Mouse (Mus musculus): ENCODE measurements around the gene Cldn3. TPM values are rescaled to one million over a fixed set of nuclear protein-coding genes. Genes with fewer than 3 reads are reported as not detected.

Cldn3 gene
- polyA plus RNA-seq, 1 experiment = 2.8 TPM

DNA sequence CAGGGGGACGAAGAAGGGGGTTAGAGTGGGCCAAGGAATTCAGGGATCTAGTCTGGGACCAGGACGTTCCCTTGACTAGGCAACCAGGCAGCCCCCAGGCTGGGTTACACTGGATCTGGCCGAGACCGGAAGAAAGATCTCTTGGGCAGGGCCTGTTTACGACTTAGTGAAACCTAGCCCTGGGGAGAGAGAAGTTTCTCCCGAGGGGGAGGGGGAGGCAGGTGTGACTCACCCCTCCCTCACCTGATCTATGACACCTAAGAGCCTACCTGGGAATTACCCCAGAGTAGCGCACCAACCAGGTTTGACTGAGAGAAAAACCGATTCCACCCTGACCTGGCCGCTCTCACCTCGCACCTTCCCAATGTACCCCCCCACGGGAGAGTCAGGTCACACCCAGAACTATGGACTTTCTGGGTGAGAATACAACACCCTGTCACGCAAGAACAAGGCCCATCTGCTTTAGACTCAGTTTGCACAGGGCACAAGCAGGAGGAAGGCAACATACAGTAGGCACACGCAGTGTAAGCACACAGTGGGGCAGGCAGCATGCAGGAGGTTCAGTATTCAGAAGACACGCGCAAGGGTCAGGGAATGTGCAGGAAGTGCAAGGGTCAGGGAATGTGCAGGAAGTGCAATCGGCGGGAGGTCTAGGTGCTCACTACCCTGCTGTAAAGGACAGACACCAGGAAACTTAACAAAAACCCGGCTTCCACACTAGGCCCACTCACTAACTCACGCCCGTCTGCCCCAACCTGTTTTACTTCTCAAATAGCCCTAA is 18.7 kb upstream of the Cldn3 start:
- no peak for TF ChIP-seq CTCF (IDR thresholded peaks at IDR 0.05; ENCODE audit: borderline replicate concordance, extremely low read depth, insufficient read depth, insufficient read length)
- no peak for TF ChIP-seq POLR2A (IDR thresholded peaks at IDR 0.05; ENCODE audit: borderline replicate concordance, extremely low read depth, insufficient read depth, insufficient read length, poor library complexity, severe bottlenecking)
- no peak for DNase-seq (ENCODE audit: low read depth)

GRCm38 (mm10) chr5:134970671-134971070 is 15.3 kb upstream of the Cldn3 start:
- no peak for TF ChIP-seq CTCF (IDR thresholded peaks at IDR 0.05; ENCODE audit: borderline replicate concordance, extremely low read depth, insufficient read depth, insufficient read length)
- no peak for TF ChIP-seq POLR2A (IDR thresholded peaks at IDR 0.05; ENCODE audit: borderline replicate concordance, extremely low read depth, insufficient read depth, insufficient read length, poor library complexity, severe bottlenecking)
- DNase-seq (ENCODE audit: low read depth) = no peak

GRCm38 (mm10) chr5:134973081-134973480 is 12.9 kb upstream of the Cldn3 start:
- no peak for DNase-seq (ENCODE audit: low read depth)
- no peak for TF ChIP-seq POLR2A (IDR thresholded peaks at IDR 0.05; ENCODE audit: borderline replicate concordance, extremely low read depth, insufficient read depth, insufficient read length, poor library complexity, severe bottlenecking)
- TF ChIP-seq CTCF (IDR thresholded peaks at IDR 0.05; ENCODE audit: borderline replicate concordance, extremely low read depth, insufficient read depth, insufficient read length) = no peak

DNA sequence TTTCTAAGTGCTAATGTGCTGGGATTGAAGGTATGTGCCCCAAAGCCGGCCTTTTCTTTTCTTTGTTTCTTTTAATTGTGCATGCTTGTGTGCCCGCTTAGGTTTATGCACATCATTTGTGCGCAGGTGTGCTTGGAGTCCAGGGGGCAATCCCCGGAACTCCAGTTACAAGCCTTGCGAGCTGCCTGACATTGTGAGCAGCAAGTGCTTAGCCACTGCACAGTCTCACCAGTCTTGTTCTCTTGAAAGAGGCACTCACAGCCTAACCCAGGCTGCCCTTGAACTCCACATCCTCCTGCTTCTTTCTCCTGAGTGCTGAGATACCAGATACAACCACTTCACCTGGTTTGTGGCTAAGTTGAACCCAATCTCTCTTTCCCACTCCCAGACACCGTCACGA is 12.5 kb upstream of the Cldn3 start:
- TF ChIP-seq CTCF (IDR thresholded peaks at IDR 0.05; ENCODE audit: borderline replicate concordance, extremely low read depth, insufficient read depth, insufficient read length) (no peak), POLR2A (IDR thresholded peaks at IDR 0.05; ENCODE audit: borderline replicate concordance, extremely low read depth, insufficient read depth, insufficient read length, poor library complexity, severe bottlenecking) (no peak)
- DNase-seq (ENCODE audit: low read depth) = no peak

GRCm38 (mm10) chr5:134974294-134974693 is 11.7 kb upstream of the Cldn3 start:
- TF ChIP-seq CTCF (IDR thresholded peaks at IDR 0.05; ENCODE audit: borderline replicate concordance, extremely low read depth, insufficient read depth, insufficient read length) (no peak), POLR2A (IDR thresholded peaks at IDR 0.05; ENCODE audit: borderline replicate concordance, extremely low read depth, insufficient read depth, insufficient read length, poor library complexity, severe bottlenecking) (no peak)
- no peak for DNase-seq (ENCODE audit: low read depth)

DNA sequence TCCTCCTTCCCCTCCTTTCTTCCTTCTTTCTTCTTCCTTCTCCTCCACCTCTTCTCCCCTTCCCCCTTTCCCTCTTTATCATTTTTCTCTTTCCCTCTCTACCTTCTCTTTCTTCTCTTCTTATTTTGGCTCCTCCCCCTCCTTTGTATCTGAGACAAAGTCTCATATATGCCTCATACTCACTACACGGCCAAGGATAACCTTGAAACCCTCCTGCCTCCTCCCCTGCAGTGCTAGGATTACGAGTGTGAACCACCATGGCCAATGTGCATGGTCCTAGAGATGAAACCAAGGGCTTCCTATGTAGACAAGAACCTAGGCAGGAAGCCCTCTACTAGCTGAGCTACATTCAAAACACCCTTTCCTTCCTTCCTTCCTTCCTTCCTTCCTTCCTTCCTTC is 11.1 kb upstream of the Cldn3 start:
- no peak for TF ChIP-seq POLR2A (IDR thresholded peaks at IDR 0.05; ENCODE audit: borderline replicate concordance, extremely low read depth, insufficient read depth, insufficient read length, poor library complexity, severe bottlenecking)
- TF ChIP-seq CTCF (IDR thresholded peaks at IDR 0.05; ENCODE audit: borderline replicate concordance, extremely low read depth, insufficient read depth, insufficient read length) = no peak

GRCm38 (mm10) chr5:134976164-134976563 is 9.8 kb upstream of the Cldn3 start:
- TF ChIP-seq CTCF (IDR thresholded peaks at IDR 0.05; ENCODE audit: borderline replicate concordance, extremely low read depth, insufficient read depth, insufficient read length) (no peak), POLR2A (IDR thresholded peaks at IDR 0.05; ENCODE audit: borderline replicate concordance, extremely low read depth, insufficient read depth, insufficient read length, poor library complexity, severe bottlenecking) (no peak)
- DNase-seq (ENCODE audit: low read depth) = no peak

More for the DNA sequence above, 11.1 kb upstream of the Cldn3 start:
- no peak for DNase-seq (ENCODE audit: low read depth)

- no peak for DNase-seq (ENCODE audit: low read depth)
- TF ChIP-seq CTCF (IDR thresholded peaks at IDR 0.05; ENCODE audit: borderline replicate concordance, extremely low read depth, insufficient read depth, insufficient read length) (no peak), POLR2A (IDR thresholded peaks at IDR 0.05; ENCODE audit: borderline replicate concordance, extremely low read depth, insufficient read depth, insufficient read length, poor library complexity, severe bottlenecking) (no peak)
Measured at GRCm38 (mm10) chr5:134976577-134977250, 9.3 kb upstream of the Cldn3 start.

DNA sequence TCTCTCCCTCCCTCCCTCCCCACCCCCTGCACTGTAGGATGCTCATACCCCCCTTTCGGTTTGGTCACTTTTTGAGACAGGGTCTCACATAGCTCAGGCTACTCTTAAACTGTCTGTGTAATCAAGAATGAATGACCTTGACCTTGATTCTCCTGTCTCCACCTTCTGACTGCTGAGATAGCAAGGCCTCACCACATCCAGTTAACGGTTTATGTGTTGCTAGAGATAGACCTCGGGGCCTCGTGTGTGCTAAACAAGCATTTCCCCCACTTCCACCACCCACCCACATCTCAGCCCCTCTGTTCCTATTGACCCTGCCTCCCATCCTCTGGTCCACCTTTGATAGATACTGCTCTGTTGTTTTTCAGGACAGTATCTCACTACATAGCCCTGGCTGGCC is 8.2 kb upstream of the Cldn3 start:
- DNase-seq (ENCODE audit: low read depth) = no peak
- TF ChIP-seq CTCF (IDR thresholded peaks at IDR 0.05; ENCODE audit: borderline replicate concordance, extremely low read depth, insufficient read depth, insufficient read length) (no peak), POLR2A (IDR thresholded peaks at IDR 0.05; ENCODE audit: borderline replicate concordance, extremely low read depth, insufficient read depth, insufficient read length, poor library complexity, severe bottlenecking) (no peak)

- no peak for TF ChIP-seq CTCF (IDR thresholded peaks at IDR 0.05; ENCODE audit: borderline replicate concordance, extremely low read depth, insufficient read depth, insufficient read length)
- TF ChIP-seq POLR2A (IDR thresholded peaks at IDR 0.05; ENCODE audit: borderline replicate concordance, extremely low read depth, insufficient read depth, insufficient read length, poor library complexity, severe bottlenecking) = no peak
- no peak for DNase-seq (ENCODE audit: low read depth)
Measured at GRCm38 (mm10) chr5:134981149-134981548, 4.9 kb upstream of the Cldn3 start.

DNA sequence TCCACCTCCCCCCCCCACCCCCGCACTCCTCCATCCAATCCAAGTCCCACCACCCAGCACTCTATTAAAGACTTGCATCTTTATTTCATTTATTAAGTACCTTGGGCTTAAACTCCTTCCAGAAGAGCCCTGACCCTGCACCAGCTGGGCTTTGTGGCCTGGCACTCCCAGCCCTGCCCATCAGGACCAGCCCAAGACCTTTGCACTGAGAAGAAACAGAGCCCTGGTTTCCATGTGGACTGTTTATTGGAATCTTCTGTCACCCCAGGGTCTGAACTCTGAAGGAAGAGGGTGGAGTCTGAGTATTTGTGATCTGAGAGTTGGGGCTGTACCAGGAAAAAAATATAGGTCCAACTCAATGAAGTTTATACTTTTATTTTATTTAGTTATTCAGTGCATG is 2.9 kb upstream of the Cldn3 start:
- DNase-seq (ENCODE audit: low read depth) = no peak
- TF ChIP-seq POLR2A (IDR thresholded peaks at IDR 0.05; ENCODE audit: borderline replicate concordance, extremely low read depth, insufficient read depth, insufficient read length, poor library complexity, severe bottlenecking) = no peak
- TF ChIP-seq CTCF (IDR thresholded peaks at IDR 0.05; ENCODE audit: borderline replicate concordance, extremely low read depth, insufficient read depth, insufficient read length) = no peak

DNA sequence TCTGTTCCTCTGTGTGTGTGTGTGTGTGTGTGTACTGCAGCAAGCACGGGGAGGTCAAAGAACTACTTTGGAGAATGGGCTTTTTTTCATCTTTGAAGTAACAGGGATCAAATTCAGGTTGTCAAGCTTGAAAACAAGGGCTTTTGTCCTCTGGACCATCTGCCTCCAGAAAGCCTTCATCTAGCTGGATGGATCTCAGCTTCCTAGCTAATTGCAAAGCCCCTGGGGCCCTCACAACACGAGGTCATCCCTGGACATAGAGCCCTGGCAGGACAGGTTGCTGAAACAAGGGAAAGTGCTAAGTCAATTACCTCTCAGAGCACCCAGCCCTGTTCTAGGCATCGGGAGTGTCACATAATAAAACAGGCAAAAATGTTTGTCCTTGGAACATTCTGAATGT is 2.2 kb upstream of the Cldn3 start:
- no peak for DNase-seq (ENCODE audit: low read depth)
- TF ChIP-seq CTCF (IDR thresholded peaks at IDR 0.05; ENCODE audit: borderline replicate concordance, extremely low read depth, insufficient read depth, insufficient read length) = no peak
- no peak for TF ChIP-seq POLR2A (IDR thresholded peaks at IDR 0.05; ENCODE audit: borderline replicate concordance, extremely low read depth, insufficient read depth, insufficient read length, poor library complexity, severe bottlenecking)

Measured in brain, embryonic 14.5 days (tissue).